Mouse (Mus musculus): Measurements from ENCODE around the gene Gtf2f2.
"Not testable (repeated sequence)": the region's sequence is repeated elsewhere in the genome, so short reads cannot be mapped to it uniquely, and the experiment has no call there.

Gtf2f2 gene

GRCm38 (mm10) chr14:75906931-75907330 lies 103.7 kb downstream of the Gtf2f2 start:
- no peak for DNase-seq

- DNase-seq = no peak
Observed at GRCm38 (mm10) chr14:75904972-75905371, 105.7 kb downstream of the Gtf2f2 start.

- DNase-seq = no peak
Observed at GRCm38 (mm10) chr14:75903131-75903530, 107.5 kb downstream of the Gtf2f2 start.

DNA sequence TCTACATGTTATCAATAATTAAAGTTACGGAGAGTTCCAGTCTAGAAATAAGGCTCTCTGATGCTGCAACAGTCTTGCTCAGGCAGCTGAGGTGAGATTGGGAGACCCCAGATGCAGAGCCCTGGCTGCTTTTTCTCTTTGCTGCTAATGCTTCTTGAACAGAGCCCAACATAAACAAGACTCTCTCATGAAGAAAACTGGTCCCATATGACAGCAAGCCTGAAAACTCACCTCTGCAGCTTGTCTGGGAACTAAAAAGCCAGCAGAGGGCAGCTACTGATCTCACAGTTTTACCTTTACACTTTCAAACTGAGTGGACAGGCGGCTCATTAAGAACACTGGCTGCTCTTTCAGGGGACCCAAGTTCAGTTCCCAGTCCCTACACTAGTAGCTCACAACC lies 108.7 kb downstream of the Gtf2f2 start:
- DNase-seq = no peak

- peak; percentile 9 for DNase-seq
Observed at GRCm38 (mm10) chr14:75900793-75901499, 109.7 kb downstream of the Gtf2f2 start.

DNA sequence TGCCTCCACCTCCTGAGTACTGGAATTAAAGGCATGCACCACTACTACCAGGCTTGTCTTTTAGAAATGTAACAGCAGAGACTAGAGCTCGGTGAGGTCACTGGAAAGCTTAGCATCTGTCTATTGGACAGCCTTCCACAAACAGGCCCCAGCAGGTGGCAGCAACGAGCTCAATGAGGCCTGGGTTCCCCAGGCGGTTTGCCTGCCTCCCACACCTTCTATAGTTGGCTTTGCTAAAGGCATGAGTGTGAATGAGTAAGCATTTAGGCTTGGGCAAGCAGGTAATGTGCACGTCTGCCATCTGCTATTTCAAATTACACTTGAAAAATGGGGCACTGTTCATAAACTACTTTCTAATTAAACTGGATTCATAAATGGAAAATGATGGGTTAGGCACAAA lies 111.1 kb downstream of the Gtf2f2 start:
- DNase-seq = peak; percentile 84

DNA sequence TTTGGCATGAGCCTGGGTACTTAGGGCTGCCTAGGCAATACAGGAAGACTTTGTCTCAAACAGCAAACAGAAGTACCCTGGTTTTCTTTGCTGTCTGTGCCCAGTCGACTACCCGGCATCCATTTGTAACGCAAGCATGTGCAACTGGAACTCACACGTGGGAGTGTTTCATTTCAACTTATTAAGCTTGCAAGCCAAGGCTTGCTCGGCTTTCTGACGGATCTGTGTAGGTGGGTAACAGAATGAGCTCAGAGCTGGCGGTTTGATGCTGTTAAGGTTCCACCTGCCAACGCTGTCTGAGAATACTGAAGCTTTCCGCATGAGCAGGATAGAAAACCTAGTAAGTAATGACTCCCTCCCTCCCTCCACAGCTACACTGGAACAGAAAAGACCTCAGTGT lies 118.5 kb downstream of the Gtf2f2 start:
- DNase-seq = peak; percentile 77

- no peak for DNase-seq
Observed at GRCm38 (mm10) chr14:75883873-75884272, 126.8 kb downstream of the Gtf2f2 start.

DNA sequence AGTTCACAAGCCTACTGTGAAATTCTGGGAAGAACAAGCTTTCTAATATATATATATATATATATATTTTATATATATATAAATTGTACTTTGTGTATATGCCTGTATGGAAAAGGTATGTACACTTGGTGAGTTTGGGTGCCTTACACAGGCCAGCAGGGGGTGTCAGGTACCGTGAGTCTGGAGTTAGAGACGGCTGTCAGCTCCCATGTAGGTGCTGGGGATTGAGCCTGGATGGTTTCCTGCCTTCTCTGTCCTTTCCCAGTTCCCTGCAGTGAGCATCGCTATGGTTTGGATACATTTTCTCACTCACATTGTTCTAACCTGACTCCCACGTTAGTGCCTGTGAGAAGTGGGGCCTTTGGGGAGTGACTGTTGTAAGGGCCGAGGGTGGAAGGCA lies 127.3 kb downstream of the Gtf2f2 start:
- no peak for DNase-seq

DNA sequence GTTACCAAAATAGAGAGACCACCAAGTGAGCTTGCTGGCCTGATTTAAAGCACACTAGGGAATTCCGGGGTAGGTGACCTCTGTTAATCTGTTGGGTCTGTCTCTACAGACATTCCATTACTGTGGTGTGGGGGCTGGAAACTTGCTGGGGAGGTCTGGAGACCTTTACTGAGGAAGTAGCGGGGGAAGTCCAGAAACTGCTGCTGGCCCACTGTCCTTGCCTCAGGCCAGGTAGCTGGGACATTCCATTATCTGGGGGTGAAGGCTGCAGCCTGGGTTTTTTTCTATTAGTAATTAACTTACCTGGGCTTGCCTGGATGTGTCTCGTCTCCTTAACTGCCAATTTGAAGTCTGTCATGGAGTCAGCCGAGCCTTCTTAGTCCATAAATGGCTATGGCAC lies 128.8 kb downstream of the Gtf2f2 start:
- DNase-seq = no peak

- no peak for DNase-seq
Observed at GRCm38 (mm10) chr14:75878980-75879379, 131.7 kb downstream of the Gtf2f2 start.

DNA sequence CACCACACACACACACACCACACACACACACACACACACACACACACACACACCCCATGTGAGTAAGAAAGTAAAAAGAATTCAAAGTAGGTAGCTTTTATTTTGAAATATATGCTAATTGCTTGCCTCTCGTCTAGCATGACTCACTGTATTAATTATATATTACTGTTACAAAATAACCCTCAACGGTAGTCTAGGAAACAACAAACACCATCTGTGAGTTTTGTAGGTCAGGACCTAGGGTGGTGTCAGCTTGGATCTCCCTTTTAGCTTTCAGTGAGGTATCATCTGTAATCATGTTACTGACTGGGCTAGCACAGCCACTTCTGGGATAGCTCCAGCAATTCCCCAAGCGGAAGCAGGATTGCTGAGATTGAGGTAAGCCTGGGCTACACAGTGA lies 133.4 kb downstream of the Gtf2f2 start:
- no peak for DNase-seq

- peak; percentile 80 for DNase-seq
Observed at GRCm38 (mm10) chr14:75876320-75877043, 134.2 kb downstream of the Gtf2f2 start.

DNA sequence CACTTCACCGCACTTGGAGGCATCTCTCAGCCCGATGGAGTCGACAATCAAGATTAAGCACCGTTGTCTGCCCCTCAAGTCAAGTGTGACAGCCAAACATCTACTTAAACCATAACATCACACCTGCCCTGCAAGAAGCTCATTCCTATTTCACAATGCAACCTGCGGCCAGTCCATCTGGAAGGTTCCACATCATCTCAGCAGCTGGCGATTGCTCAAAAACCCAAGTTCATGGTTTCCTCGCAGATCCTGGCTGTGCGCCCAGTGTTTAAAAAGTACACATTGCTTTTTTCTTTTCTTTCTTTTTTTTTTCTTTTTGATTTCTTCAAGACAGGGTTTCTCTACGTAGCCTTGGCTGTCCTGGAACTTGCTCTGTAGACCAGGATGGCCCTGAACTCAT lies 137.1 kb downstream of the Gtf2f2 start:
- DNase-seq = no peak

- no peak for DNase-seq
Observed at GRCm38 (mm10) chr14:75871750-75872149, 138.9 kb downstream of the Gtf2f2 start.

DNA sequence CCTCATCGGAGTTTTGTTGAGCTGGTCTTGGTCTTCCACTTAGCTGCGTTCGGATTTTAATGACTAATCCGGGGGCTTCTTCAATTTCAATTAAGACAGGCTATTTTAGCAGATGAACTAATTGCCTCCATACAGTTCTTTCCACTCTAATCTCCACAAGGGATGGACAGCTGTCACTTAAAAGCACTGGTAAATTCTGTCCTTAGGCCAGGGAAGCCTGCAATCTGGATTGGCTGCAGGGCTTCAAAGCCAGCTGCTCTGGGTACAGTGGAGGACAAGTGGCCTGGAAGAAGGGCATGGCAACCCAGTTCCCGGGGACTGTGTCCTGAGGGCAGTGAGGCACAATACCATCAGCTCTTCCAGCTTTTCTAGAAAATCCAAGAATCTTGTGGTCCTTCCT lies 139.6 kb downstream of the Gtf2f2 start:
- DNase-seq = no peak

DNA sequence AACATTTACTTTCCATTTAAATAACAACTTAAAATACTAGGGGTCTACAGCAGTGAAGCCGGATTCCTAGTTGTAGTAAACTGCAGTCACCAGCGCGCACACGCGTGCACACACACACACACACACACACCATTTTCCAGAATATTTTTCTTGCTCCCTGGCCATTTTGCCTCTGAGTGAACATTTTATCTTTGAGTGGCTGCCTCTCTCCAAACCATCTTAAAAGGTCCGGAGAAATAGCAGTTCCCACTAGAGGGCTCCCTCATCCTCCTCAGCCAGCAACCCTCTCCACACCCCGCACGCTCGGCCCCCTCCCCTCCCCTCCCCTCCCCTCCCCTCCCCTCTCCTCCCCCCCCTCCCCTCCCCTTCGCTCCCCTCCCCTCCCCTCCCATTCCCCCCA lies 140.0 kb downstream of the Gtf2f2 start:
- DNase-seq = no peak

GRCm38 (mm10) chr14:75869769-75870363 lies 140.8 kb downstream of the Gtf2f2 start:
- no peak for DNase-seq

- not testable (repeated sequence) for DNase-seq
Observed at GRCm38 (mm10) chr14:75868028-75868427, 142.6 kb downstream of the Gtf2f2 start.

DNA sequence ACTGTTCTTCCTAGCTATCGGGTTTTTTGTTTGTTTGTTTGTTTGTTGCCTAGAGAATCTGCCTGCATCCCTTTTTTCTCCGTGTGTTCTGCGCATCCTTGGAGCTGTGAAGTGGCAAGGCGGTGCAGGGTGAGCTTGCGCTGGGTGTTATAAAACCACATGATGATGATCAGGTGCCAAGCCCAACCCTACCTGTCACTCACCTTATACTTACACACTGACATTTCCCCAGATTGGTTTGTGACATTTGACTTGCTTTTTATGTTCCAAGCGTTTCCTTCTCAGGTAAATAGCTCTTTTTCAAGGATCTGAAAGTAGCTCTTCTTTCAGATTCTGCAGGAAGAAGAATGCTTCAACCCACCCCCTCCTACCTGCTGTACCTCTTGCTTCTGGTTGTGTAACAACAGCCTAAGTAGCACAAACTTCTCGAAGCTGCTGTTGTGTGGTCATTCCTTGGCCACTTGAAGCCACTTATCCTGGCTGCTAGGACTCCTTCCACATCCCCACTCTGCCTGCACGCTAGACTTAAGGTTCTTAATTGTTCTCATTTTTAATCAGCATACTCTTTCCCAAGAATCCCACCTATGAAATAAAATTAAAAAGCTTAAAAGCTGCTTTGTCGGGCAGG lies 143.8 kb downstream of the Gtf2f2 start:
- DNase-seq = no peak

- no peak for DNase-seq
Observed at GRCm38 (mm10) chr14:75863549-75864409, 146.9 kb downstream of the Gtf2f2 start.

DNA sequence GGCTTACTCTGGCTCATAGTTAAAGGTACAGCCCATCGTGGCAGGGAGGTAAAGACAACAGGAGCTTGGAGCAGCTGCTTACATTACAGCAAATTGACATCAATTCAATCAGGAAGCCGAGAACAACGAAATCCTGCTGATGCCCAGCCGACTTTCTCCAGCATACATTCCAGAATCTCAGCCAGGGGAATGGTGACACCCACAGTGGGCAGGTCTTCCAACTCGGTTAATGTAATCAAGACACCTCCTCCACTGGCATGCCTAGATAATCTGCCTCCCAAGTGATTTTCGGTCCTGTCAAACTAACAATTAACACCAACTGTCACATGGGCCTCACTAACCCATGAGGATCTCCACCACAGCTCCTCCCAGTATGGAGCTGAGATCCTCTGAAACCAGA lies 148.0 kb downstream of the Gtf2f2 start:
- DNase-seq = no peak

DNA sequence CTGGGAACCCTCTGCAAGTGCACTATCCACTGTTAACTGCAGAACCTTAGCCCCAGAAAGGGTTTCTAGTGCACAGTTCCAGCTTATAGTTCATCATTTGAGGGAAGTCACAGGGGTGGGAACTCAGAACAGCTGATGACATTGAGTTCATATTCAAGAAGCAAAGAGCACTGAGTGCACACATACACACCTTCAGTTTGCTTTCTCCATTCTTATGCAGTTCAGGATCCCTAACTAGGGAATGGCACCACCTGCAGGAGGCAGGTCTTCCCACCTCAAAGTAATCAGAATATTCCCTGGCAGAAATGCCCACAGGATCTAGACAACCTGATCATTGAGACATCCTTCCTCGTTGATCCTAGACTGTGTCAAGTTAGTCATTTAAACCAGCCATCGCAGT lies 151.0 kb downstream of the Gtf2f2 start:
- no peak for DNase-seq

Data from right cerebral cortex, postnatal 25 days (tissue).